Mouse (Mus musculus) embryonic facial prominence, embryonic 12.5 days (tissue): ENCODE results near the gene Ak3. TPM values are rescaled to one million over a fixed set of nuclear protein-coding genes. Genes with fewer than 3 reads are reported as not detected.

ENCODE experiments used
- ATAC-seq: fragments of 200-750 bp; cut with Nextera tagmentation; 2 replicates; pipeline ENCODE4 v1.8.0; 2017; ENCODE audit not compliant: insufficient number of reproducible peaks, insufficient read depth, low FRiP score, low TSS enrichment
- H3K27ac ChIP-seq: fragments of 300-500 bp; sonication (generic); 2 replicates; pipeline ENCODE4 v1.5.1; 2016; ENCODE audit warnings: mild to moderate bottlenecking
- H3K27me3 ChIP-seq: fragments of 300-500 bp; sonication (generic); 2 replicates; pipeline ENCODE4 v1.6.1; 2016; ENCODE audit warnings: mild to moderate bottlenecking, moderate library complexity
- H3K36me3 ChIP-seq: fragments of 300-500 bp; sonication (generic); 2 replicates; pipeline ENCODE4 v1.6.1; 2016; ENCODE audit warnings: mild to moderate bottlenecking
- H3K4me1 ChIP-seq: fragments of 300-500 bp; sonication (generic); 2 replicates; pipeline ENCODE4 v1.6.1; 2016
- H3K4me2 ChIP-seq: fragments of 300-500 bp; sonication (generic); replicated peaks from 2 replicates; pipeline ENCODE4 v1.6.1; 2016; ENCODE audit warnings: mild to moderate bottlenecking, moderate library complexity
- H3K4me3 ChIP-seq: fragments of 300-500 bp; sonication (generic); 2 replicates; pipeline ENCODE4 v1.5.1; 2016; ENCODE audit warnings: mild to moderate bottlenecking
- H3K9ac ChIP-seq: fragments of 300-500 bp; sonication (generic); 2 replicates; pipeline ENCODE4 v1.6.1; 2016; ENCODE audit warnings: mild to moderate bottlenecking, moderate library complexity
- H3K9me3 ChIP-seq: fragments of 300-500 bp; sonication (generic); 2 replicates; pipeline ENCODE4 v1.6.1; 2016; ENCODE audit warnings: mild to moderate bottlenecking, moderate library complexity
- WGBS: fragments of 180-500 bp; shearing (Covaris S2); methylation state at CpG from one replicate; pipeline ENCODE4 v1.1.7; 2016; 5-methylcytosine and 5-hydroxymethylcytosine counted together
- polyA plus RNA-seq: library from polyadenylated mRNA; unstranded; fragments of >200 nt; fragmentation: Nextera tagmentation; extraction: Ambion mirVana; gene quantifications from 2 replicates; pipeline ENCODE4 v1.2.1, GENCODE M21; 2016

Ak3 gene
- polyA plus RNA-seq, 1 experiment from 2014 or later = 74.8 TPM

- ATAC-seq = no peak
- H3K9me3 ChIP-seq = no peaks in the 10 kb centered on the region
- no peak overlapping the region for H3K27ac ChIP-seq
- H3K4me2 ChIP-seq = no peak overlapping the region
- H3K9ac ChIP-seq = no peak overlapping the region
- peaks cover 6% of the 10 kb centered on the region; the same call in 1 of the 2 replicates for H3K4me1 ChIP-seq
- WGBS = 79% methylated on average over 6 of the region's 6 CpGs
- no peaks in the 10 kb centered on the region for H3K36me3 ChIP-seq
- H3K4me3 ChIP-seq = no peak overlapping the region
- H3K27me3 ChIP-seq = no peaks in the 10 kb centered on the region
Observed at GRCm38 (mm10) chr19:29042143-29042542, 5.6 kb downstream of the Ak3 start.

- H3K36me3 ChIP-seq = peaks cover 8% of the 10 kb centered on the region
- no peak overlapping the region for H3K4me2 ChIP-seq
- 84% methylated on average over 4 of the region's 4 CpGs for WGBS
- no peaks in the 10 kb centered on the region for H3K27me3 ChIP-seq
- H3K9ac ChIP-seq = no peak overlapping the region
- no peak overlapping the region for H3K27ac ChIP-seq
- no peak overlapping the region for H3K4me3 ChIP-seq
- H3K9me3 ChIP-seq = no peaks in the 10 kb centered on the region
- ATAC-seq = no peak
- H3K4me1 ChIP-seq = peaks cover under 1% of the 10 kb centered on the region; the same call in 1 of the 2 replicates
Observed at GRCm38 (mm10) chr19:29040206-29040605, 7.6 kb downstream of the Ak3 start.

- H3K36me3 ChIP-seq = peaks cover 17% of the 10 kb centered on the region
- H3K27me3 ChIP-seq = no peaks in the 10 kb centered on the region
- H3K4me3 ChIP-seq = no peak overlapping the region
- H3K9me3 ChIP-seq = no peaks in the 10 kb centered on the region
- no peak overlapping the region for H3K4me2 ChIP-seq
- H3K4me1 ChIP-seq = no peaks in the 10 kb centered on the region
- no peak for ATAC-seq
- H3K27ac ChIP-seq = no peak overlapping the region
- H3K9ac ChIP-seq = no peak overlapping the region
Observed at GRCm38 (mm10) chr19:29039334-29039733, 8.4 kb downstream of the Ak3 start.

- Histone ChIP-seq H3K9me3 (no peaks in the 10 kb centered on the region), H3K27me3 (no peaks in the 10 kb centered on the region), H3K4me1 (no peaks in the 10 kb centered on the region), H3K36me3 (peaks cover 18% of the 10 kb centered on the region), H3K4me3 (no peak overlapping the region), H3K27ac (no peak overlapping the region), H3K9ac (no peak overlapping the region), H3K4me2 (no peak overlapping the region)
- ATAC-seq = no peak
- 88% methylated on average over 10 of the region's 10 CpGs for WGBS
Observed at GRCm38 (mm10) chr19:29037541-29037940, 10.2 kb downstream of the Ak3 start.

- Histone ChIP-seq H3K4me2 (no peak overlapping the region), H3K9me3 (no peaks in the 10 kb centered on the region), H3K36me3 (peaks cover 24% of the 10 kb centered on the region), H3K9ac (no peak overlapping the region), H3K27me3 (no peaks in the 10 kb centered on the region), H3K4me1 (no peaks in the 10 kb centered on the region), H3K4me3 (no peak overlapping the region), H3K27ac (no peak overlapping the region)
- ATAC-seq = no peak
- 94% methylated on average over 5 of the region's 5 CpGs for WGBS
Observed at GRCm38 (mm10) chr19:29037026-29037425, 10.7 kb downstream of the Ak3 start.

GRCm38 (mm10) chr19:29032662-29033061 is 15.1 kb downstream of the Ak3 start:
- H3K36me3 ChIP-seq = peaks cover 33% of the 10 kb centered on the region
- no peak overlapping the region for H3K9ac ChIP-seq
- no peak overlapping the region for H3K4me3 ChIP-seq
- H3K9me3 ChIP-seq = no peaks in the 10 kb centered on the region
- H3K4me1 ChIP-seq = no peaks in the 10 kb centered on the region
- no peak overlapping the region for H3K4me2 ChIP-seq
- no peak for ATAC-seq
- H3K27me3 ChIP-seq = no peaks in the 10 kb centered on the region
- H3K27ac ChIP-seq = no peak overlapping the region

- no peak for ATAC-seq
- Histone ChIP-seq H3K4me1 (no peaks in the 10 kb centered on the region), H3K9me3 (no peaks in the 10 kb centered on the region), H3K9ac (no peak overlapping the region), H3K36me3 (peaks cover 37% of the 10 kb centered on the region), H3K4me2 (no peak overlapping the region), H3K27ac (no peak overlapping the region), H3K27me3 (no peaks in the 10 kb centered on the region), H3K4me3 (no peak overlapping the region)
- WGBS = 92% methylated on average over 3 of the region's 3 CpGs
Observed at GRCm38 (mm10) chr19:29031788-29032187, 16.0 kb downstream of the Ak3 start.

- H3K36me3 ChIP-seq = peaks cover 57% of the 10 kb centered on the region
Observed at GRCm38 (mm10) chr19:29024391-29024947, 23.3 kb downstream of the Ak3 start.

GRCm38 (mm10) chr19:29021754-29022345 is 25.9 kb downstream of the Ak3 start:
- no peaks in the 10 kb centered on the region for H3K27me3 ChIP-seq
- no peak overlapping the region for H3K4me3 ChIP-seq
- H3K27ac ChIP-seq = no peak overlapping the region
- no peak overlapping the region for H3K9ac ChIP-seq
- H3K4me2 ChIP-seq = no peak overlapping the region
- H3K36me3 ChIP-seq = peaks cover 67% of the 10 kb centered on the region
- 92% methylated on average over 7 of the region's 7 CpGs for WGBS
- H3K4me1 ChIP-seq = no peaks in the 10 kb centered on the region
- H3K9me3 ChIP-seq = no peaks in the 10 kb centered on the region
- ATAC-seq = no peak

More at GRCm38 (mm10) chr19:29024391-29024947, 23.3 kb downstream of the Ak3 start:
- H3K9me3 ChIP-seq = no peaks in the 10 kb centered on the region
- H3K27me3 ChIP-seq = no peaks in the 10 kb centered on the region
- WGBS = 67% methylated on average over 11 of the region's 11 CpGs
- no peak overlapping the region for H3K9ac ChIP-seq
- no peak overlapping the region for H3K4me2 ChIP-seq
- no peaks in the 10 kb centered on the region for H3K4me1 ChIP-seq
- no peak overlapping the region for H3K4me3 ChIP-seq
- no peak for ATAC-seq
- H3K27ac ChIP-seq = 0 out of 2 replicates have a peak overlapping the region, but pooled peaks have one; percentile 9

- WGBS = 91% methylated on average over 3 of the region's 3 CpGs
- Histone ChIP-seq H3K9ac (no peak overlapping the region), H3K36me3 (peaks cover 58% of the 10 kb centered on the region)
Observed at GRCm38 (mm10) chr19:29019647-29020046, 28.1 kb downstream of the Ak3 start.

GRCm38 (mm10) chr19:29016786-29017185 is 31.0 kb downstream of the Ak3 start:
- 87% methylated on average over 5 of the region's 5 CpGs for WGBS
- ATAC-seq = no peak
- H3K27me3 ChIP-seq = no peaks in the 10 kb centered on the region
- H3K9me3 ChIP-seq = no peaks in the 10 kb centered on the region
- H3K36me3 ChIP-seq = peaks cover 59% of the 10 kb centered on the region
- H3K4me3 ChIP-seq = no peak overlapping the region
- no peak overlapping the region for H3K9ac ChIP-seq
- no peak overlapping the region for H3K27ac ChIP-seq
- no peak overlapping the region for H3K4me2 ChIP-seq
- H3K4me1 ChIP-seq = no peaks in the 10 kb centered on the region

More at GRCm38 (mm10) chr19:29019647-29020046, 28.1 kb downstream of the Ak3 start:
- H3K4me3 ChIP-seq = no peak overlapping the region
- no peak overlapping the region for H3K4me2 ChIP-seq
- no peaks in the 10 kb centered on the region for H3K9me3 ChIP-seq
- H3K27me3 ChIP-seq = no peaks in the 10 kb centered on the region
- H3K27ac ChIP-seq = no peak overlapping the region
- ATAC-seq = no peak
- no peaks in the 10 kb centered on the region for H3K4me1 ChIP-seq

- no peaks in the 10 kb centered on the region for H3K27me3 ChIP-seq
- no peaks in the 10 kb centered on the region for H3K9me3 ChIP-seq
- H3K36me3 ChIP-seq = peaks cover 59% of the 10 kb centered on the region
- H3K9ac ChIP-seq = no peak overlapping the region
- no peak overlapping the region for H3K4me2 ChIP-seq
- H3K27ac ChIP-seq = no peak overlapping the region
- no peaks in the 10 kb centered on the region for H3K4me1 ChIP-seq
- no peak overlapping the region for H3K4me3 ChIP-seq
- ATAC-seq = no peak
- WGBS = 76% methylated on average over 5 of the region's 5 CpGs
Observed at GRCm38 (mm10) chr19:29016204-29016765, 31.5 kb downstream of the Ak3 start.
